Mouse (Mus musculus) midbrain, postnatal 0 days (tissue): ENCODE results near the gene Antxr1. TPM values are rescaled to one million over a fixed set of nuclear protein-coding genes. Genes with fewer than 3 reads are reported as not detected.

Experiments used
- ATAC-seq: fragments of 200-750 bp; cut with Nextera tagmentation; 2 replicates; pipeline ENCODE4 v1.8.0; 2017; ENCODE audit warnings: moderate number of reproducible peaks, mild to moderate bottlenecking, moderate TSS enrichment, moderate library complexity; ENCODE audit not compliant: low FRiP score
- DNase-seq: peaks from one replicate; pipeline ENCODE4 v3.0.0-alpha.2; 2015; ENCODE audit warnings: low spot score
- H3K27ac ChIP-seq: fragments of 300-500 bp; sonication (generic); 2 replicates; pipeline ENCODE4 v1.5.1; 2014; ENCODE audit warnings: low read depth, mild to moderate bottlenecking, low read length, mixed read lengths
- H3K27me3 ChIP-seq: fragments of 300-500 bp; sonication (generic); 2 replicates; pipeline ENCODE4 v1.6.1; 2014; ENCODE audit warnings: low read length, control low read depth, mixed read lengths; ENCODE audit not compliant: insufficient read depth
- H3K36me3 ChIP-seq: fragments of 300-500 bp; sonication (generic); 2 replicates; pipeline ENCODE4 v1.6.1; 2014; ENCODE audit warnings: low read length, control low read depth, mixed read lengths; ENCODE audit not compliant: insufficient read depth
- H3K4me1 ChIP-seq: fragments of 300-500 bp; sonication (generic); 2 replicates; pipeline ENCODE4 v1.6.1; 2014; ENCODE audit warnings: mild to moderate bottlenecking, control low read depth, antibody characterized with exemption, low read length, mixed read lengths; ENCODE audit not compliant: insufficient read depth
- H3K4me2 ChIP-seq: fragments of 300-500 bp; sonication (generic); 2 replicates; pipeline ENCODE4 v1.6.1; 2014; ENCODE audit warnings: low read depth, mild to moderate bottlenecking, low read length, mixed read lengths; ENCODE audit not compliant: poor library complexity, severe bottlenecking
- H3K4me3 ChIP-seq: fragments of 300-500 bp; sonication (generic); 2 replicates; pipeline ENCODE4 v1.5.1; 2014; ENCODE audit warnings: low read depth, mild to moderate bottlenecking, low read length, moderate library complexity
- H3K9ac ChIP-seq: fragments of 300-500 bp; sonication (generic); replicated peaks from 2 replicates; pipeline ENCODE4 v1.6.1; 2014; ENCODE audit warnings: mild to moderate bottlenecking, low read length, moderate library complexity, mixed read lengths; ENCODE audit not compliant: poor library complexity, severe bottlenecking
- H3K9me3 ChIP-seq: fragments of 300-500 bp; sonication (generic); 2 replicates; pipeline ENCODE4 v1.6.1; 2016; ENCODE audit warnings: low read length, control low read depth
- CTCF ChIP-seq: IDR thresholded peaks from 2 replicates; pipeline ENCODE4 v1.5.1; 2016; ENCODE audit warnings: antibody characterized with exemption, mild to moderate bottlenecking
- WGBS: fragments of 180-500 bp; shearing (Covaris S2); extraction: QIAGEN DNeasy Blood & Tissue Kit; methylation state at CpG from one replicate; pipeline ENCODE4 v1.1.7; 2014; 5-methylcytosine and 5-hydroxymethylcytosine counted together
- polyA plus RNA-seq: library from polyadenylated mRNA; unstranded; fragments of >200 nt; fragmentation: Nextera tagmentation; extraction: Ambion mirVana; gene quantifications from 2 replicates; pipeline ENCODE4 v1.2.1, GENCODE M21; 2015
- total RNA-seq: library from RNA; depleted of rRNA; stranded (reverse); fragments of >200 nt; gene quantifications from 2 replicates; pipeline ENCODE4 v1.2.3, GENCODE M21; 2014

Antxr1 gene
- total and polyA plus RNA-seq, 2 experiments from 2014 or later: 2.9 to 13.1 TPM

- Histone ChIP-seq H3K36me3 (no peaks in the 10 kb centered on the region), H3K27ac (no peak overlapping the region), H3K4me3 (no peak overlapping the region), H3K4me2 (no peak overlapping the region), H3K9me3 (no peaks in the 10 kb centered on the region), H3K27me3 (no peaks in the 10 kb centered on the region), H3K4me1 (no peaks in the 10 kb centered on the region), H3K9ac (no peak overlapping the region)
- no peak for DNase-seq
- no peak for ATAC-seq
- WGBS: 98% methylated on average over 2 of the region's 2 CpGs
- TF ChIP-seq CTCF: no peak
Measured at GRCm38 (mm10) chr6:87326932-87327331, 8.7 kb downstream of the Antxr1 start.

- no peaks in the 10 kb centered on the region for H3K27me3 ChIP-seq
- peak; percentile 65 for TF ChIP-seq CTCF
- no peaks in the 10 kb centered on the region for H3K36me3 ChIP-seq
- no peak for DNase-seq
- no peak overlapping the region for H3K4me3 ChIP-seq
- H3K4me2 ChIP-seq: no peak overlapping the region
- no peak for ATAC-seq
- no peaks in the 10 kb centered on the region for H3K4me1 ChIP-seq
- H3K9ac ChIP-seq: no peak overlapping the region
- H3K9me3 ChIP-seq: no peaks in the 10 kb centered on the region
- WGBS: 98% methylated on average over 2 of the region's 2 CpGs
- no peak overlapping the region for H3K27ac ChIP-seq
Measured at GRCm38 (mm10) chr6:87323381-87323780, 12.2 kb downstream of the Antxr1 start.

GRCm38 (mm10) chr6:87318651-87319050 is 17.0 kb downstream of the Antxr1 start:
- Histone ChIP-seq H3K27ac (no peak overlapping the region), H3K4me1 (no peaks in the 10 kb centered on the region), H3K9ac (no peak overlapping the region), H3K4me3 (no peak overlapping the region), H3K9me3 (no peaks in the 10 kb centered on the region), H3K27me3 (no peaks in the 10 kb centered on the region), H3K4me2 (no peak overlapping the region), H3K36me3 (no peaks in the 10 kb centered on the region)
- 91% methylated on average over 7 of the region's 7 CpGs for WGBS
- no peak for ATAC-seq
- no peak for DNase-seq
- TF ChIP-seq CTCF: no peak

DNA sequence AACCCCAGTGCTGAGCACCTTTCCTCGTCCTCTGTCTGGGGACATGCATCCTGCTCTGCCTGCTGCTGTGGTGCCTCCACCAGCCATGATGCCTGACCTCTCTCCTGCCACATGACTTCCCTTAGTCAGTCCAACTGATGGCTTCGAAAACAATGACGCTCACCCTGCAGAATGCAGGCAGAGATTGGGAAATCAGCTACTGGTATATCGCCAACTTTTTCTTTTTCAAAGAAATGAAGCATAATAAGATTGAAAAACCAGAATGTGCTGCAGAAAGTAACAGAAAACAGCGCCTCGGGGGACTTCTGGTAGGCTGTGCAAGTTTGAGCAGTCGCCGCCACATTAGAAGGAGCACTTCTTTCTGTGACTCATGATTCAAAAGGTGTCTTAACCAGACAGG is 18.7 kb downstream of the Antxr1 start:
- Histone ChIP-seq H3K4me2 (no peak overlapping the region), H3K27me3 (no peaks in the 10 kb centered on the region), H3K9ac (no peak overlapping the region), H3K27ac (no peak overlapping the region), H3K4me1 (no peaks in the 10 kb centered on the region), H3K9me3 (no peaks in the 10 kb centered on the region), H3K36me3 (no peaks in the 10 kb centered on the region), H3K4me3 (no peak overlapping the region)
- TF ChIP-seq CTCF: no peak
- ATAC-seq (no peak), DNase-seq (no peak)
- 75% methylated on average over 8 of the region's 8 CpGs for WGBS

- ATAC-seq: no peak
- no peaks in the 10 kb centered on the region for H3K9me3 ChIP-seq
- no peak overlapping the region for H3K9ac ChIP-seq
- WGBS: 84% methylated on average over 4 of the region's 4 CpGs
- H3K27ac ChIP-seq: no peak overlapping the region
- TF ChIP-seq CTCF: no peak
- peak; percentile 10 for DNase-seq
- no peaks in the 10 kb centered on the region for H3K27me3 ChIP-seq
- no peak overlapping the region for H3K4me3 ChIP-seq
- no peaks in the 10 kb centered on the region for H3K36me3 ChIP-seq
- H3K4me1 ChIP-seq: no peaks in the 10 kb centered on the region
- H3K4me2 ChIP-seq: no peak overlapping the region
Measured at GRCm38 (mm10) chr6:87312761-87313160, 22.9 kb downstream of the Antxr1 start.

DNA sequence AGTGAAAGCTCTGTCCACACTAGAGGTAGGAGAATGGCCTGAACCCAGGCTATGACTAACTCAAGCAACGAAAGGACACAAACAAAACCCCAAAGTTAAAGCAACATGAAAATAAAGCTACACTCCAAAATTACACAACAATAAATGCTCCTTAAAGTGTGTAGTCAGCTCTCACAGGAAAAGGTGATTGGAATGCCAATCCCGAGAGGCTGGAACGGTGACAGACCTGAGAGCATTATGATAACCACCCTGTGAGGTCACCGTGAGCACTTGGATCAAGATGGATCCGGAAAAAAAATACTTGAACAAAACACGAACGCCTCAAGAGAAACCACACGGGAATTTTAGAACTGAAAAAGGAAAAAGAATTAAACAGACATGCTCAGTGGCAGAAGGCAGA is 31.1 kb downstream of the Antxr1 start:
- H3K36me3 ChIP-seq: no peaks in the 10 kb centered on the region
- H3K27me3 ChIP-seq: no peaks in the 10 kb centered on the region
- no peak overlapping the region for H3K9ac ChIP-seq
- H3K9me3 ChIP-seq: no peaks in the 10 kb centered on the region
- H3K4me3 ChIP-seq: no peak overlapping the region
- DNase-seq (no peak), ATAC-seq (no peak)
- WGBS: 86% methylated on average over 8 of the region's 8 CpGs
- H3K27ac ChIP-seq: no peak overlapping the region
- TF ChIP-seq CTCF: no peak
- H3K4me2 ChIP-seq: no peak overlapping the region
- H3K4me1 ChIP-seq: no peaks in the 10 kb centered on the region

- Histone ChIP-seq H3K9ac (no peak overlapping the region), H3K27ac (no peak overlapping the region), H3K4me1 (no peaks in the 10 kb centered on the region), H3K9me3 (no peaks in the 10 kb centered on the region), H3K4me3 (no peak overlapping the region), H3K36me3 (no peaks in the 10 kb centered on the region), H3K4me2 (no peak overlapping the region), H3K27me3 (no peaks in the 10 kb centered on the region)
- 62% methylated on average over 5 of the region's 5 CpGs for WGBS
- DNase-seq (no peak), ATAC-seq (no peak)
- no peak for TF ChIP-seq CTCF
Measured at GRCm38 (mm10) chr6:87302746-87303145, 32.9 kb downstream of the Antxr1 start.
